Mouse (Mus musculus): ENCODE data around the gene Cdk17. TPM values are rescaled to one million over a fixed set of nuclear protein-coding genes. Genes with fewer than 3 reads are reported as not detected.

Gene Cdk17
- polyA plus RNA-seq, 1 experiment: 25.8 TPM

GRCm38 (mm10) chr10:93184351-93184976, 23.8 kb downstream of the Cdk17 start:
- H3K4me1 ChIP-seq (ENCODE audit: control insufficient read depth, insufficient read depth, low read length): peaks cover 13% of the 10 kb centered on the region
- TF ChIP-seq POLR2A (IDR thresholded peaks at IDR 0.05; ENCODE audit: borderline replicate concordance, low read depth, low read length): no peak
- no peak for TF ChIP-seq CTCF (IDR thresholded peaks at IDR 0.05; ENCODE audit: low read depth, low read length)
- no peak overlapping the region for H3K27ac ChIP-seq (ENCODE audit: insufficient read depth, low read depth, low read length)
- no peak overlapping the region for H3K4me3 ChIP-seq (ENCODE audit: insufficient read depth, low read length)

- no peak overlapping the region for H3K27ac ChIP-seq (ENCODE audit: insufficient read depth, low read depth, low read length)
- peaks cover 19% of the 10 kb centered on the region for H3K4me1 ChIP-seq (ENCODE audit: control insufficient read depth, insufficient read depth, low read length)
- no peak overlapping the region for H3K4me3 ChIP-seq (ENCODE audit: insufficient read depth, low read length)
- TF ChIP-seq POLR2A (IDR thresholded peaks at IDR 0.05; ENCODE audit: borderline replicate concordance, low read depth, low read length) (no peak), CTCF (IDR thresholded peaks at IDR 0.05; ENCODE audit: low read depth, low read length) (no peak)
These were observed 27.8 kb downstream of the Cdk17 start for GRCm38 (mm10) chr10:93188440-93188999.

GRCm38 (mm10) chr10:93190475-93191262, 30.0 kb downstream of the Cdk17 start:
- Histone ChIP-seq H3K27ac (ENCODE audit: insufficient read depth, low read depth, low read length) (no peak overlapping the region), H3K4me1 (ENCODE audit: control insufficient read depth, insufficient read depth, low read length) (peaks cover 22% of the 10 kb centered on the region), H3K4me3 (ENCODE audit: insufficient read depth, low read length) (no peak overlapping the region)
- no peak for TF ChIP-seq CTCF (IDR thresholded peaks at IDR 0.05; ENCODE audit: low read depth, low read length)
- TF ChIP-seq POLR2A (IDR thresholded peaks at IDR 0.05; ENCODE audit: borderline replicate concordance, low read depth, low read length): no peak

- H3K4me3 ChIP-seq (ENCODE audit: insufficient read depth, low read length): no peak overlapping the region
- TF ChIP-seq POLR2A (IDR thresholded peaks at IDR 0.05; ENCODE audit: borderline replicate concordance, low read depth, low read length) (no peak), CTCF (IDR thresholded peaks at IDR 0.05; ENCODE audit: low read depth, low read length) (no peak)
- H3K27ac ChIP-seq (ENCODE audit: insufficient read depth, low read depth, low read length): no peak overlapping the region
- peaks cover 6% of the 10 kb centered on the region for H3K4me1 ChIP-seq (ENCODE audit: control insufficient read depth, insufficient read depth, low read length)
These were observed 36.4 kb downstream of the Cdk17 start for GRCm38 (mm10) chr10:93197092-93197491.

- H3K4me3 ChIP-seq (ENCODE audit: insufficient read depth, low read length): no peak overlapping the region
- H3K27ac ChIP-seq (ENCODE audit: insufficient read depth, low read depth, low read length): no peak overlapping the region
- H3K4me1 ChIP-seq (ENCODE audit: control insufficient read depth, insufficient read depth, low read length): peaks cover 6% of the 10 kb centered on the region
- TF ChIP-seq POLR2A (IDR thresholded peaks at IDR 0.05; ENCODE audit: borderline replicate concordance, low read depth, low read length) (no peak), CTCF (IDR thresholded peaks at IDR 0.05; ENCODE audit: low read depth, low read length) (no peak)
These were observed 38.3 kb downstream of the Cdk17 start for GRCm38 (mm10) chr10:93198958-93199357.

- Histone ChIP-seq H3K4me3 (ENCODE audit: insufficient read depth, low read length) (no peak overlapping the region), H3K4me1 (ENCODE audit: control insufficient read depth, insufficient read depth, low read length) (no peaks in the 10 kb centered on the region), H3K27ac (ENCODE audit: insufficient read depth, low read depth, low read length) (no peak overlapping the region)
- TF ChIP-seq CTCF (IDR thresholded peaks at IDR 0.05; ENCODE audit: low read depth, low read length): no peak
These were observed 41.3 kb downstream of the Cdk17 start for GRCm38 (mm10) chr10:93201846-93202458.

GRCm38 (mm10) chr10:93205287-93205956, 44.7 kb downstream of the Cdk17 start:
- TF ChIP-seq CTCF (IDR thresholded peaks at IDR 0.05; ENCODE audit: low read depth, low read length) (no peak), POLR2A (IDR thresholded peaks at IDR 0.05; ENCODE audit: borderline replicate concordance, low read depth, low read length) (no peak)
- H3K4me1 ChIP-seq (ENCODE audit: control insufficient read depth, insufficient read depth, low read length): peaks cover 7% of the 10 kb centered on the region
- H3K4me3 ChIP-seq (ENCODE audit: insufficient read depth, low read length): no peak overlapping the region
- H3K27ac ChIP-seq (ENCODE audit: insufficient read depth, low read depth, low read length): no peak overlapping the region

- H3K4me1 ChIP-seq (ENCODE audit: control insufficient read depth, insufficient read depth, low read length): peaks cover 7% of the 10 kb centered on the region
- TF ChIP-seq POLR2A (IDR thresholded peaks at IDR 0.05; ENCODE audit: borderline replicate concordance, low read depth, low read length) (no peak), CTCF (IDR thresholded peaks at IDR 0.05; ENCODE audit: low read depth, low read length) (no peak)
- no peak overlapping the region for H3K27ac ChIP-seq (ENCODE audit: insufficient read depth, low read depth, low read length)
- no peak overlapping the region for H3K4me3 ChIP-seq (ENCODE audit: insufficient read depth, low read length)
These were observed 46.5 kb downstream of the Cdk17 start for GRCm38 (mm10) chr10:93207176-93207575.

- Histone ChIP-seq H3K27ac (ENCODE audit: insufficient read depth, low read depth, low read length) (no peak overlapping the region), H3K4me1 (ENCODE audit: control insufficient read depth, insufficient read depth, low read length) (peaks cover 7% of the 10 kb centered on the region), H3K4me3 (ENCODE audit: insufficient read depth, low read length) (no peak overlapping the region)
- no peak for TF ChIP-seq CTCF (IDR thresholded peaks at IDR 0.05; ENCODE audit: low read depth, low read length)
- no peak for TF ChIP-seq POLR2A (IDR thresholded peaks at IDR 0.05; ENCODE audit: borderline replicate concordance, low read depth, low read length)
These were observed 52.0 kb downstream of the Cdk17 start for GRCm38 (mm10) chr10:93212699-93213098.

Measured in bone marrow macrophage, adult 2 months (primary cell).